Mouse (Mus musculus): Measurements from ENCODE around the gene Ptprcap.

DNA sequence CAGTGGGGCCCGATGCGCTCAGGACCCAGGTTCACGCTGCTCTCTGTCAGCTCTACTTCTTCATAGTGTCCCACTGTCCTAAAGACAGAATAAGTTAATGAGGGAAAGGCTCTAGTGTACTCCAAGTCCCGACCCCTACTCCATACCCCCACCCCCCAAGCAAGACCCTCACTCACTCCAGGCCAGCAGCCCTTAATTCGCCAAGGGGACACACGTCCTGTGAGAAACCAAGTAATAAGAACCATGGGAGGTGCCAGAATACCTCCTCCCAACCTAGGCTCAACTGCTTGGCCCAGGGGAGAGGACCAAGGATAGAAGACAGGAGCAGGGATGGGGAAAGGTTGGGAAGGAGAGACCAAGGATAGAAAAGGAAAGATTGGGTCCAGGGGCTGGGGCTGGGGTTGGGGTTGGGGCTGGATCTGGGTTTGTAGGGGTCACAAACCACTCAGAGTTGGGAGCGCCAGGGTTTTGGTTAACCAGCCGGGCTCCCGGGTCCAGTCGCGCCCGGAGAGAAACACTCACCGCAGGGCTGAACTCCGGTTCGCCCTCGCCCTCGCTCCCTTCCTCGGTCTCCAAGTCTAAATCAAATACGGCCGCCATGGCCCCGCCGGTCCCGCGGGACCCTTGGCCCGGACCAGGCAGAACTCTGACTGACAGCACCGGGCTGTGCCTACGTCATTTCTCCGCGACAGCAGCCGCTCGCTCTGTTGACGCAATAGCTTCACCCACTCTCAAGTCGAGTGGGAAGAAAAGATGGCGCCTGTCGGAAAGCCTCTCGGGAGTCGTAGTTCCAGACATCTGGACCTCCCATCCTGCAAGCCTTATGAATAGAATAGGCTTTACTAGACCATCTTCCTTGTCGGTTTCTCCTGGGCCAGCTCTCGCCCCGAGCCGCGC, 9.5 kb downstream of the Ptprcap start, which contains the start of gene Rps6kb2:
- TF ChIP-seq CTCF (IDR thresholded peaks at IDR 0.05; ENCODE audit: low read depth, low read length) (no peak), POLR2A (IDR thresholded peaks at IDR 0.05; ENCODE audit: insufficient read depth, low read length) (no peak)
